Mouse (Mus musculus) bone marrow macrophage, adult 2 months (primary cell): ENCODE data around the gene Wnt5a.

ENCODE experiments used
- CTCF ChIP-seq: IDR thresholded peaks from 2 replicates; pipeline ENCODE4 v1.5.1; 2012; ENCODE audit warnings: low read depth, mild to moderate bottlenecking, low read length, moderate library complexity
- POLR2A ChIP-seq: IDR thresholded peaks from 2 replicates; pipeline ENCODE4 v1.6.1; 2012; ENCODE audit warnings: mild to moderate bottlenecking, low read depth, low read length, borderline replicate concordance

GRCm38 (mm10) chr14:28467956-28468355 lies 36.6 kb upstream of the Wnt5a start:
- TF ChIP-seq CTCF: no peak
- no peak for TF ChIP-seq POLR2A
